Mouse (Mus musculus) limb, embryonic 10.5 days (tissue): ENCODE data around the gene Gm7324. TPM values are rescaled to one million over a fixed set of nuclear protein-coding genes. Genes with fewer than 3 reads are reported as not detected.
"Not testable (repeated sequence)": the region's sequence is repeated elsewhere in the genome, so short reads cannot be mapped to it uniquely, and the experiment has no call there.

Source experiments
- DNase-seq: peaks from one replicate; pipeline ENCODE4 v3.0.0-alpha.2; 2017; ENCODE audit warnings: low spot score
- H3K27ac ChIP-seq: fragments of 300-500 bp; sonication (generic); 2 replicates; pipeline ENCODE4 v1.5.1; 2016; ENCODE audit warnings: mild to moderate bottlenecking
- H3K27me3 ChIP-seq: fragments of 300-500 bp; sonication (generic); 2 replicates; pipeline ENCODE4 v1.6.1; 2016; ENCODE audit warnings: low read depth, mild to moderate bottlenecking; ENCODE audit not compliant: poor library complexity, severe bottlenecking
- H3K36me3 ChIP-seq: fragments of 300-500 bp; sonication (generic); 2 replicates; pipeline ENCODE4 v1.6.1; 2016; ENCODE audit warnings: mild to moderate bottlenecking, moderate library complexity
- H3K4me1 ChIP-seq: fragments of 300-500 bp; sonication (generic); 2 replicates; pipeline ENCODE4 v1.6.1; 2016
- H3K4me3 ChIP-seq: fragments of 300-500 bp; sonication (generic); 2 replicates; pipeline ENCODE4 v1.5.1; 2016; ENCODE audit warnings: mild to moderate bottlenecking, moderate library complexity
- H3K9me3 ChIP-seq: fragments of 300-500 bp; sonication (generic); replicated peaks from 2 replicates; pipeline ENCODE4 v1.6.1; 2016; ENCODE audit warnings: mild to moderate bottlenecking
- WGBS: fragments of 180-500 bp; shearing (Covaris S2); methylation state at CpG from one replicate; pipeline ENCODE4 v1.1.7; 2016; 5-methylcytosine and 5-hydroxymethylcytosine counted together
- polyA plus RNA-seq: library from polyadenylated mRNA; unstranded; fragments of >200 nt; fragmentation: Nextera tagmentation; extraction: Ambion mirVana; gene quantifications from 2 replicates; pipeline ENCODE4 v1.2.1, GENCODE M21; 2016

Gm7324 gene
- 1.5 and 1.7 TPM in 2 replicates for polyA plus RNA-seq

DNA sequence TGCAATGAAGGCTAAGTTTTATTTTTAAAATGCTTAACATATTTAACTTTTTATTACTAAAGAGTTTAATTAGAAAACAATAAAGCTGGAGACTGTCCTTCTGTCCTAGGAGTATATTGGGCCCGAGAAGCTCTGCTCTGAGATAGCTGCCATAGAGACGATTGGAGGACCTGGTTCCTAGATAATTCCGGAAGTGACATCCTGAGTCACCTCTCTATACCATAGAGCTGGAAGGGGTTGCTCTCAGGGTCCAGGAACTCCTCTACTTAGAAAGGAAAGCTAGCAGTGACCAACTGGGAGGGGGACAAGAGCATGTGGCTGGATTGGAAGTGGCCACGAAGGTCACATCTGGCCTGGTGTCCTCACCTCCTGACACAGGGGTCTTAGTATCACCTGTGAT, at the start of gene Gm7324:
Gene Gm7324, plus strand, starts transcription at position 208 of the 400 bp plus-strand sequence.
- 92% methylated on average over 4 of the region's 4 CpGs for WGBS

DNA sequence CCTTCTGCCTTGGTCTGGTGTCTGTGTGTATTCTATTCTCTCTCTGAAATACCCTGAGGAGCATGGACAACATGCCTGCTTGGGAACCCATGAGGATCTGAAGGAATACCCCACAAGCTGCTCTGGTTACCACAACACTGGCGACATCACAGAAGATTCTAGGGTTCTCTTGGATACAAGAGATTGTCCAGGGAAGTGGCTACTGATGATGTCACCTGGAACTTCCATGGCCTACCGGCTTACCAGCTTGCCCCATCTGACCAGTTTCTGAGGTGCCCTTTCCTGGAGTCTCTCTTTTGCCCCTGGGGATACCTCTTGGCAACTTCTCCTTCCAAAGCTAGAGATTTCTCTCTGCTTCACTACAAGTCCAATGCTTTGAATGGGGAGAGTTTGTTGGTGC, 20.5 kb upstream of the Gm7324 start, which contains the start of gene Gm8165:
Gene Gm8165, minus strand, starts transcription at position 101 of the 400 bp plus-strand sequence.
- not testable (repeated sequence) for H3K27me3 ChIP-seq, H3K36me3 ChIP-seq, H3K4me1 ChIP-seq, H3K9me3 ChIP-seq, DNase-seq, H3K4me3 ChIP-seq, H3K27ac ChIP-seq
- WGBS, result 83% methylated on average over 1 of the region's 2 CpGs

More for the DNA sequence above, at the start of gene Gm7324:
- H3K9me3 ChIP-seq, H3K4me3 ChIP-seq, DNase-seq, H3K27ac ChIP-seq, H3K27me3 ChIP-seq, H3K4me1 ChIP-seq, H3K36me3 ChIP-seq: not testable (repeated sequence)

GRCm38 (mm10) chr14:43727385-43727784, 29.8 kb downstream of the Gm7324 start, which contains the start of gene Gm16506:
TSS of gene Gm16506 (minus strand) at chr14:43727485.
- H3K4me3 ChIP-seq, H3K27ac ChIP-seq, H3K4me1 ChIP-seq, H3K36me3 ChIP-seq, H3K27me3 ChIP-seq, H3K9me3 ChIP-seq, DNase-seq: not testable (repeated sequence)
- WGBS, result 85% methylated on average over 3 of the region's 3 CpGs

- not testable (repeated sequence) for H3K36me3 ChIP-seq, H3K27ac ChIP-seq, H3K27me3 ChIP-seq, H3K4me3 ChIP-seq, DNase-seq, H3K4me1 ChIP-seq, H3K9me3 ChIP-seq
- 82% methylated on average over 4 of the region's 4 CpGs for WGBS
Measured at GRCm38 (mm10) chr14:43747566-43747965, 49.9 kb downstream of the Gm7324 start, which contains the start of gene Gm6526. TSS of gene Gm6526 (plus strand) at chr14:43747866.

Other genes with a start within 250 kb of the Gm7324 start
- gene Gm5799, start 154.3 kb upstream of the Gm7324 start, polyA plus RNA-seq, result not detected in 2 replicates
- gene Gm17654, start 118.7 kb upstream of the Gm7324 start, polyA plus RNA-seq, result not detected in 2 replicates
- not detected in 2 replicates for gene Gm10375, start 89.8 kb upstream of the Gm7324 start, polyA plus RNA-seq
- gene Gm8165, start 20.6 kb upstream of the Gm7324 start, polyA plus RNA-seq, result not detected in 2 replicates
- not detected in 2 replicates for gene Gm16506, start 29.7 kb downstream of the Gm7324 start, polyA plus RNA-seq
- not detected in 2 replicates for gene Gm6526, start 50.0 kb downstream of the Gm7324 start, polyA plus RNA-seq
- not detected in 2 replicates for gene Gm8180, start 86.9 kb downstream of the Gm7324 start, polyA plus RNA-seq
- not detected in 2 replicates for gene Ear1, start 177.7 kb downstream of the Gm7324 start, polyA plus RNA-seq
- gene Ear10, start 225.7 kb downstream of the Gm7324 start, polyA plus RNA-seq, result not detected in 2 replicates
- 10.9 and 13.5 TPM in 2 replicates for gene Gm8113, start 227.6 kb downstream of the Gm7324 start, polyA plus RNA-seq